Mouse (Mus musculus) liver, embryonic 16.5 days (tissue): ENCODE measurements around the gene Rmnd1. TPM values are rescaled to one million over a fixed set of nuclear protein-coding genes. Genes with fewer than 3 reads are reported as not detected.
A peak's percentile ranks its signal among the peaks of the same experiment; 100 is the strongest.

Source experiments
- ATAC-seq: fragments of 200-750 bp; cut with Nextera tagmentation; 2 replicates; pipeline ENCODE4 v1.8.0; 2017; ENCODE audit warnings: low read depth, mild to moderate bottlenecking, moderate number of reproducible peaks, moderate library complexity
- H3K27ac ChIP-seq: fragments of 300-500 bp; sonication (generic); 2 replicates; pipeline ENCODE4 v1.5.1; 2014; ENCODE audit warnings: mild to moderate bottlenecking, low read length
- H3K27me3 ChIP-seq: fragments of 300-500 bp; sonication (generic); 2 replicates; pipeline ENCODE4 v1.6.1; 2014; ENCODE audit warnings: low read depth, low read length, mixed read lengths; ENCODE audit not compliant: control insufficient read depth, insufficient read depth
- H3K36me3 ChIP-seq: fragments of 300-500 bp; sonication (generic); 2 replicates; pipeline ENCODE4 v1.6.1; 2014; ENCODE audit warnings: mild to moderate bottlenecking; ENCODE audit not compliant: control insufficient read depth, insufficient read depth
- H3K4me1 ChIP-seq: fragments of 300-500 bp; sonication (generic); 2 replicates; pipeline ENCODE4 v1.6.1; 2014; ENCODE audit warnings: low read depth, low read length, mixed read lengths; ENCODE audit not compliant: control insufficient read depth
- H3K4me2 ChIP-seq: fragments of 300-500 bp; sonication (generic); 2 replicates; pipeline ENCODE4 v1.6.1; 2014; ENCODE audit warnings: low read depth, low read length, mixed read lengths
- H3K4me3 ChIP-seq: fragments of 300-500 bp; sonication (generic); 2 replicates; pipeline ENCODE4 v1.5.1; 2014; ENCODE audit warnings: low read depth, mild to moderate bottlenecking, low read length
- H3K9ac ChIP-seq: fragments of 300-500 bp; sonication (generic); 2 replicates; pipeline ENCODE4 v1.6.1; 2014; ENCODE audit warnings: low read depth, low read length
- H3K9me3 ChIP-seq: fragments of 300-500 bp; sonication (generic); replicated peaks from 2 replicates; pipeline ENCODE4 v1.6.1; 2016; ENCODE audit warnings: low read length; ENCODE audit not compliant: control insufficient read depth
- WGBS: fragments of 180-500 bp; shearing (Covaris S2); extraction: QIAGEN DNeasy Blood & Tissue Kit; methylation state at CpG from one replicate; pipeline ENCODE4 v1.1.7; 2014; ENCODE audit not compliant: insufficient replicate concordance; 5-methylcytosine and 5-hydroxymethylcytosine counted together
- polyA plus RNA-seq: library from polyadenylated mRNA; unstranded; fragments of >200 nt; fragmentation: Nextera tagmentation; extraction: Ambion mirVana; gene quantifications from 2 replicates; pipeline ENCODE4 v1.2.1, GENCODE M21; 2015

Gene Rmnd1
- polyA plus RNA-seq, 1 experiment from 2014 or later, result 22.9 TPM

GRCm38 (mm10) chr10:4388384-4388745 is 43.8 kb downstream of the Rmnd1 start:
- under 1% methylated on average over 19 of the region's 19 CpGs for WGBS
- H3K4me1 ChIP-seq, result peaks cover 47% of the 10 kb centered on the region
- no peak for ATAC-seq

GRCm38 (mm10) chr10:4387701-4388383 is 44.3 kb downstream of the Rmnd1 start, which contains the start of gene Zbtb2:
TSS of gene Zbtb2 (minus strand) at chr10:4388108.
- H3K9me3 ChIP-seq, result no peaks in the 10 kb centered on the region
- ATAC-seq, result peak; percentile 0; the same call in 1 of the 2 replicates
- H3K27me3 ChIP-seq, result no peaks in the 10 kb centered on the region
- peak within 1 kb of the TSS; percentile 96 for H3K27ac ChIP-seq
- no peaks in the 10 kb centered on the region for H3K36me3 ChIP-seq
- peak within 1 kb of the TSS; percentile 95 for H3K9ac ChIP-seq
- H3K4me2 ChIP-seq, result peak within 1 kb of the TSS; percentile 98
- peak within 1 kb of the TSS; percentile 90 for H3K4me3 ChIP-seq
- under 1% methylated on average over 38 of the region's 87 CpGs for WGBS
- H3K4me1 ChIP-seq, result peaks cover 51% of the 10 kb centered on the region

More at GRCm38 (mm10) chr10:4388384-4388745, 43.8 kb downstream of the Rmnd1 start:
- H3K36me3 ChIP-seq, result no peaks in the 10 kb centered on the region
- H3K9me3 ChIP-seq, result no peaks in the 10 kb centered on the region
- H3K4me2 ChIP-seq, result peak overlapping the region; percentile 98
- H3K27ac ChIP-seq, result peak overlapping the region; percentile 96
- H3K27me3 ChIP-seq, result no peaks in the 10 kb centered on the region
- peak overlapping the region; percentile 90 for H3K4me3 ChIP-seq
- H3K9ac ChIP-seq, result peak overlapping the region; percentile 95

- Histone ChIP-seq H3K9ac (peak overlapping the region; percentile 95), H3K36me3 (no peaks in the 10 kb centered on the region), H3K4me1 (peaks cover 51% of the 10 kb centered on the region), H3K4me3 (peak overlapping the region; percentile 90), H3K4me2 (peak overlapping the region; percentile 98), H3K27ac (peak overlapping the region; percentile 96), H3K27me3 (no peaks in the 10 kb centered on the region), H3K9me3 (no peaks in the 10 kb centered on the region)
- WGBS, result under 1% methylated on average over 90 of the region's 133 CpGs
- ATAC-seq, result peak; percentile 88
Measured at GRCm38 (mm10) chr10:4386609-4387591, 45.3 kb downstream of the Rmnd1 start.

- H3K9me3 ChIP-seq, result no peaks in the 10 kb centered on the region
- no peaks in the 10 kb centered on the region for H3K27me3 ChIP-seq
- WGBS, result 73% methylated on average over 7 of the region's 7 CpGs
- ATAC-seq, result no peak
- peaks cover 29% of the 10 kb centered on the region for H3K4me1 ChIP-seq
- H3K9ac ChIP-seq, result no peak overlapping the region
- no peak overlapping the region for H3K27ac ChIP-seq
- no peaks in the 10 kb centered on the region for H3K36me3 ChIP-seq
- no peak overlapping the region for H3K4me2 ChIP-seq
- no peak overlapping the region for H3K4me3 ChIP-seq
Measured at GRCm38 (mm10) chr10:4384244-4384643, 47.9 kb downstream of the Rmnd1 start.

- 70% methylated on average over 5 of the region's 5 CpGs for WGBS
Measured at GRCm38 (mm10) chr10:4380748-4381147, 51.4 kb downstream of the Rmnd1 start.

GRCm38 (mm10) chr10:4376931-4377330 is 55.3 kb downstream of the Rmnd1 start:
- H3K27ac ChIP-seq, result no peak overlapping the region
- ATAC-seq, result no peak
- 81% methylated on average over 7 of the region's 7 CpGs for WGBS

More at GRCm38 (mm10) chr10:4380748-4381147, 51.4 kb downstream of the Rmnd1 start:
- Histone ChIP-seq H3K27me3 (no peaks in the 10 kb centered on the region), H3K4me1 (peaks cover 12% of the 10 kb centered on the region), H3K36me3 (no peaks in the 10 kb centered on the region), H3K27ac (no peak overlapping the region), H3K9ac (no peak overlapping the region), H3K4me2 (no peak overlapping the region), H3K9me3 (no peaks in the 10 kb centered on the region), H3K4me3 (no peak overlapping the region)
- no peak for ATAC-seq

GRCm38 (mm10) chr10:4376461-4376860 is 55.7 kb downstream of the Rmnd1 start:
- Histone ChIP-seq H3K27ac (no peak overlapping the region), H3K27me3 (no peaks in the 10 kb centered on the region), H3K4me2 (no peak overlapping the region), H3K9me3 (no peaks in the 10 kb centered on the region), H3K9ac (no peak overlapping the region), H3K4me1 (no peaks in the 10 kb centered on the region), H3K36me3 (no peaks in the 10 kb centered on the region), H3K4me3 (no peak overlapping the region)
- 56% methylated on average over 7 of the region's 7 CpGs for WGBS
- ATAC-seq, result no peak

More at GRCm38 (mm10) chr10:4376931-4377330, 55.3 kb downstream of the Rmnd1 start:
- Histone ChIP-seq H3K9me3 (no peaks in the 10 kb centered on the region), H3K27me3 (no peaks in the 10 kb centered on the region), H3K4me1 (no peaks in the 10 kb centered on the region), H3K36me3 (no peaks in the 10 kb centered on the region), H3K4me2 (no peak overlapping the region), H3K4me3 (no peak overlapping the region), H3K9ac (no peak overlapping the region)

- 58% methylated on average over 7 of the region's 7 CpGs for WGBS
- Histone ChIP-seq H3K27me3 (no peaks in the 10 kb centered on the region), H3K4me3 (no peak overlapping the region), H3K4me2 (no peak overlapping the region), H3K27ac (no peak overlapping the region), H3K4me1 (no peaks in the 10 kb centered on the region), H3K9ac (no peak overlapping the region), H3K9me3 (no peaks in the 10 kb centered on the region), H3K36me3 (no peaks in the 10 kb centered on the region)
- no peak for ATAC-seq
Measured at GRCm38 (mm10) chr10:4375267-4375666, 56.9 kb downstream of the Rmnd1 start.
